Mouse (Mus musculus) C2C12 (cell line): ENCODE results near the gene Sel1l3. TPM values are rescaled to one million over a fixed set of nuclear protein-coding genes. Genes with fewer than 3 reads are reported as not detected.

Experiments used
- H3K27me3 ChIP-seq: one replicate; pipeline ENCODE4 v1.6.1; 2011; ENCODE audit not compliant: control insufficient read depth, insufficient read depth, insufficient read length
- H3K36me3 ChIP-seq: one replicate; pipeline ENCODE4 v1.6.1; 2011; ENCODE audit not compliant: control insufficient read depth, insufficient read depth
- H3K4me3 ChIP-seq: one replicate; pipeline ENCODE4 v1.5.1; 2011; ENCODE audit warnings: mild to moderate bottlenecking, control low read depth; ENCODE audit not compliant: poor library complexity, insufficient read depth, severe bottlenecking
- H3K79me2 ChIP-seq: one replicate; pipeline ENCODE4 v1.6.1; 2011; ENCODE audit not compliant: control insufficient read depth, insufficient read depth
- H3K79me3 ChIP-seq: one replicate; pipeline ENCODE4 v1.6.1; 2011; ENCODE audit warnings: low read depth, control low read depth
- H3ac ChIP-seq: one replicate; pipeline ENCODE3; 2011; ENCODE audit warnings: low read depth; ENCODE audit not compliant: control insufficient read depth, insufficient read length
- CEBPB ChIP-seq: IDR thresholded peaks from one replicate; pipeline ENCODE4 v1.6.1; 2011; ENCODE audit warnings: low read depth, mild to moderate bottlenecking, control low read depth, moderate library complexity
- CTCF ChIP-seq: IDR thresholded peaks from one replicate; pipeline ENCODE4 v1.5.1; 2011; ENCODE audit not compliant: control insufficient read depth, insufficient read depth, insufficient read length
- FOSL1 ChIP-seq: IDR thresholded peaks from one replicate; pipeline ENCODE4 v1.8.0; 2011; ENCODE audit warnings: mild to moderate bottlenecking, low read length; ENCODE audit not compliant: poor library complexity, insufficient read depth, severe bottlenecking
- MAX ChIP-seq: IDR thresholded peaks from one replicate; pipeline ENCODE4 v1.6.1; 2011; ENCODE audit warnings: mild to moderate bottlenecking, control low read depth
- MYOD1 ChIP-seq: IDR thresholded peaks from one replicate; pipeline ENCODE4 v1.6.1; 2011; ENCODE audit warnings: low read depth; ENCODE audit not compliant: control insufficient read depth, insufficient read length
- MYOG ChIP-seq: IDR thresholded peaks from one replicate; pipeline ENCODE4 v1.6.1; 2011; ENCODE audit not compliant: control insufficient read depth, insufficient read length; ENCODE audit errors: extremely low read depth
- USF1 ChIP-seq: IDR thresholded peaks from one replicate; pipeline ENCODE4 v1.6.1; 2011; ENCODE audit warnings: low read depth, mild to moderate bottlenecking, control low read depth, moderate library complexity
- polyA plus RNA-seq: library from polyadenylated mRNA; unstranded; fragments of >200 nt; fragmentation: generic; extraction: Trizol; gene quantifications from one replicate; pipeline ENCODE4 v1.2.1, GENCODE M21; 2012; ENCODE audit warnings: missing spikeins

Gene Sel1l3
- polyA plus RNA-seq, 1 experiment, result not detected

- Histone ChIP-seq H3K4me3 (no peak overlapping the region), H3K79me3 (no peaks in the 10 kb centered on the region), H3ac (no peak overlapping the region), H3K27me3 (peaks cover 25% of the 10 kb centered on the region), H3K36me3 (no peaks in the 10 kb centered on the region), H3K79me2 (no peaks in the 10 kb centered on the region)
- TF ChIP-seq MAX (no peak), MYOG (no peak), USF1 (no peak), CTCF (no peak), CEBPB (no peak), FOSL1 (no peak), MYOD1 (no peak)
Observed at GRCm38 (mm10) chr5:53159631-53160030, 54.1 kb downstream of the Sel1l3 start.

- Histone ChIP-seq H3K79me2 (no peaks in the 10 kb centered on the region), H3ac (no peak overlapping the region), H3K36me3 (no peaks in the 10 kb centered on the region), H3K27me3 (peaks cover 23% of the 10 kb centered on the region), H3K4me3 (no peak overlapping the region), H3K79me3 (no peaks in the 10 kb centered on the region)
- TF ChIP-seq MYOG (no peak), MAX (no peak), FOSL1 (no peak), CTCF (no peak), MYOD1 (no peak), USF1 (no peak), CEBPB (no peak)
Observed at GRCm38 (mm10) chr5:53159166-53159565, 54.6 kb downstream of the Sel1l3 start.

- H3K79me3 ChIP-seq, result no peaks in the 10 kb centered on the region
- no peaks in the 10 kb centered on the region for H3K79me2 ChIP-seq
- peaks cover 22% of the 10 kb centered on the region for H3K27me3 ChIP-seq
- H3ac ChIP-seq, result no peak overlapping the region
- H3K36me3 ChIP-seq, result no peaks in the 10 kb centered on the region
- no peak for TF ChIP-seq CTCF
- no peak for TF ChIP-seq FOSL1
- TF ChIP-seq MYOD1, result no peak
- no peak for TF ChIP-seq CEBPB
- TF ChIP-seq USF1, result no peak
- TF ChIP-seq MYOG, result no peak
- no peak for TF ChIP-seq MAX
- no peak overlapping the region for H3K4me3 ChIP-seq
Observed at GRCm38 (mm10) chr5:53155985-53156679, 57.6 kb downstream of the Sel1l3 start.

- no peak overlapping the region for H3ac ChIP-seq
- peaks cover 21% of the 10 kb centered on the region for H3K27me3 ChIP-seq
- no peak for TF ChIP-seq MAX
- TF ChIP-seq FOSL1, result no peak
- TF ChIP-seq CTCF, result no peak
- no peak for TF ChIP-seq USF1
- TF ChIP-seq MYOD1, result no peak
- no peaks in the 10 kb centered on the region for H3K36me3 ChIP-seq
- no peak overlapping the region for H3K4me3 ChIP-seq
- H3K79me2 ChIP-seq, result no peaks in the 10 kb centered on the region
- H3K79me3 ChIP-seq, result no peaks in the 10 kb centered on the region
Observed at GRCm38 (mm10) chr5:53154501-53154900, 59.2 kb downstream of the Sel1l3 start.

- TF ChIP-seq CTCF, result no peak
- no peak for TF ChIP-seq CEBPB
- TF ChIP-seq MYOD1, result no peak
- TF ChIP-seq MAX, result no peak
- no peak for TF ChIP-seq FOSL1
- TF ChIP-seq MYOG, result no peak
- TF ChIP-seq USF1, result no peak
Observed at GRCm38 (mm10) chr5:53154078-53154477, 59.6 kb downstream of the Sel1l3 start.

GRCm38 (mm10) chr5:53153144-53153543 is 60.6 kb downstream of the Sel1l3 start:
- no peaks in the 10 kb centered on the region for H3K36me3 ChIP-seq
- H3K79me3 ChIP-seq, result no peaks in the 10 kb centered on the region
- TF ChIP-seq USF1 (no peak), CTCF (no peak), CEBPB (no peak), MYOD1 (no peak), MAX (no peak), FOSL1 (no peak), MYOG (no peak)
- no peak overlapping the region for H3K4me3 ChIP-seq
- peaks cover 21% of the 10 kb centered on the region for H3K27me3 ChIP-seq
- H3ac ChIP-seq, result no peak overlapping the region
- H3K79me2 ChIP-seq, result no peaks in the 10 kb centered on the region

More at GRCm38 (mm10) chr5:53154078-53154477, 59.6 kb downstream of the Sel1l3 start:
- Histone ChIP-seq H3ac (no peak overlapping the region), H3K36me3 (no peaks in the 10 kb centered on the region), H3K27me3 (peaks cover 20% of the 10 kb centered on the region), H3K79me3 (no peaks in the 10 kb centered on the region), H3K79me2 (no peaks in the 10 kb centered on the region), H3K4me3 (no peak overlapping the region)
